Mouse (Mus musculus) embryonic facial prominence, embryonic 11.5 days (tissue): Measurements from ENCODE around the gene Mctp2. TPM values are rescaled to one million over a fixed set of nuclear protein-coding genes. Genes with fewer than 3 reads are reported as not detected.

Source experiments
- ATAC-seq: fragments of 200-750 bp; cut with Nextera tagmentation; replicated peaks from 2 replicates; pipeline ENCODE4 v1.8.0; 2017; ENCODE audit warnings: low read depth; ENCODE audit not compliant: insufficient number of reproducible peaks, low FRiP score, low TSS enrichment
- DNase-seq: peaks from one replicate; pipeline ENCODE4 v3.0.0-alpha.2; 2015; ENCODE audit warnings: low spot score
- H3K27ac ChIP-seq: fragments of 300-500 bp; sonication (generic); replicated peaks from 2 replicates; pipeline ENCODE4 v1.5.1; 2014; ENCODE audit warnings: mild to moderate bottlenecking, low read depth, low read length, control low read depth
- H3K27me3 ChIP-seq: fragments of 300-500 bp; sonication (generic); 2 replicates; pipeline ENCODE4 v1.6.1; 2014; ENCODE audit warnings: mild to moderate bottlenecking, low read length, moderate library complexity, mixed read lengths; ENCODE audit not compliant: control insufficient read depth, insufficient read depth
- H3K36me3 ChIP-seq: fragments of 300-500 bp; sonication (generic); replicated peaks from 2 replicates; pipeline ENCODE4 v1.6.1; 2014; ENCODE audit warnings: low read depth, mild to moderate bottlenecking, low read length, moderate library complexity, mixed read lengths; ENCODE audit not compliant: control insufficient read depth, insufficient read depth
- H3K4me1 ChIP-seq: fragments of 300-500 bp; sonication (generic); 2 replicates; pipeline ENCODE4 v1.6.1; 2014; ENCODE audit warnings: low read length, mixed read lengths; ENCODE audit not compliant: control insufficient read depth, insufficient read depth
- H3K4me2 ChIP-seq: fragments of 300-500 bp; sonication (generic); 2 replicates; pipeline ENCODE4 v1.6.1; 2014; ENCODE audit warnings: low read depth, mild to moderate bottlenecking, control low read depth, low read length, moderate library complexity
- H3K4me3 ChIP-seq: fragments of 300-500 bp; sonication (generic); 2 replicates; pipeline ENCODE4 v1.5.1; 2014; ENCODE audit warnings: low read depth, low read length, control low read depth
- H3K9ac ChIP-seq: fragments of 300-500 bp; sonication (generic); replicated peaks from 2 replicates; pipeline ENCODE4 v1.6.1; 2014; ENCODE audit warnings: mild to moderate bottlenecking, control low read depth, low read length
- H3K9me3 ChIP-seq: fragments of 300-500 bp; sonication (generic); replicated peaks from 2 replicates; pipeline ENCODE4 v1.6.1; 2016; ENCODE audit warnings: mild to moderate bottlenecking, low read length, inconsistent platforms, mixed read lengths; ENCODE audit not compliant: control insufficient read depth
- WGBS: fragments of 180-500 bp; shearing (Covaris S2); extraction: QIAGEN DNeasy Blood & Tissue Kit; methylation state at CpG from one replicate; pipeline ENCODE4 v1.1.7; 2014; 5-methylcytosine and 5-hydroxymethylcytosine counted together
- polyA plus RNA-seq: library from polyadenylated mRNA; unstranded; fragments of >200 nt; fragmentation: Nextera tagmentation; extraction: Ambion mirVana; gene quantifications from 2 replicates; pipeline ENCODE4 v1.2.1, GENCODE M21; 2014

Mctp2 gene
- polyA plus RNA-seq, 1 experiment from 2014 or later, result 0.52 TPM

- H3K4me3 ChIP-seq, result no peak overlapping the region
- WGBS, result 87% methylated on average over 3 of the region's 3 CpGs
- no peaks in the 10 kb centered on the region for H3K4me1 ChIP-seq
- H3K27me3 ChIP-seq, result no peaks in the 10 kb centered on the region
- ATAC-seq (no peak), DNase-seq (no peak)
- H3K4me2 ChIP-seq, result no peak overlapping the region
- H3K9ac ChIP-seq, result no peak overlapping the region
- no peak overlapping the region for H3K27ac ChIP-seq
- H3K36me3 ChIP-seq, result no peaks in the 10 kb centered on the region
- no peaks in the 10 kb centered on the region for H3K9me3 ChIP-seq
Observed at GRCm38 (mm10) chr7:72313908-72314307, 7.5 kb upstream of the Mctp2 start.

GRCm38 (mm10) chr7:72311582-72311981 is 5.2 kb upstream of the Mctp2 start:
- ATAC-seq (no peak), DNase-seq (no peak)
- H3K4me3 ChIP-seq, result no peak overlapping the region
- H3K4me1 ChIP-seq, result no peaks in the 10 kb centered on the region
- H3K27me3 ChIP-seq, result no peaks in the 10 kb centered on the region
- no peaks in the 10 kb centered on the region for H3K36me3 ChIP-seq
- no peak overlapping the region for H3K4me2 ChIP-seq
- no peak overlapping the region for H3K27ac ChIP-seq
- H3K9ac ChIP-seq, result no peak overlapping the region
- H3K9me3 ChIP-seq, result no peaks in the 10 kb centered on the region
- 60% methylated on average over 8 of the region's 8 CpGs for WGBS

- no peak for ATAC-seq
- peaks cover 5% of the 10 kb centered on the region for H3K27me3 ChIP-seq
- no peaks in the 10 kb centered on the region; the same call in 1 of the 2 replicates for H3K4me1 ChIP-seq
- DNase-seq, result no peak
- no peaks in the 10 kb centered on the region for H3K9me3 ChIP-seq
- no peak overlapping the region for H3K9ac ChIP-seq
- no peak overlapping the region for H3K4me2 ChIP-seq
- H3K4me3 ChIP-seq, result no peak overlapping the region
- H3K27ac ChIP-seq, result no peak overlapping the region
- WGBS, result 69% methylated on average over 5 of the region's 5 CpGs
- H3K36me3 ChIP-seq, result no peaks in the 10 kb centered on the region
Observed at GRCm38 (mm10) chr7:72308078-72308477, 1.7 kb upstream of the Mctp2 start.

- DNase-seq (no peak), ATAC-seq (no peak)
- Histone ChIP-seq H3K27me3 (peaks cover 5% of the 10 kb centered on the region), H3K9ac (no peak overlapping the region), H3K4me1 (no peaks in the 10 kb centered on the region; the same call in 1 of the 2 replicates), H3K27ac (no peak overlapping the region), H3K4me2 (peak overlapping the region; percentile 98), H3K4me3 (peak overlapping the region; percentile 54), H3K9me3 (no peaks in the 10 kb centered on the region), H3K36me3 (no peaks in the 10 kb centered on the region)
- WGBS, result 12% methylated on average over 7 of the region's 7 CpGs
Observed at GRCm38 (mm10) chr7:72306847-72307246, 439 bp upstream of the Mctp2 start.

GRCm38 (mm10) chr7:72305971-72306370 is 437 bp downstream of the Mctp2 start:
- H3K27ac ChIP-seq, result no peak overlapping the region
- 2% methylated on average over 14 of the region's 14 CpGs for WGBS
- ATAC-seq, result no peak
- H3K9me3 ChIP-seq, result no peaks in the 10 kb centered on the region
- DNase-seq, result peak; percentile 4
- H3K4me3 ChIP-seq, result peak overlapping the region; percentile 54
- H3K4me2 ChIP-seq, result peak overlapping the region; percentile 98
- no peaks in the 10 kb centered on the region for H3K36me3 ChIP-seq
- H3K4me1 ChIP-seq, result no peaks in the 10 kb centered on the region; the same call in 1 of the 2 replicates
- peak overlapping the region; percentile 32 for H3K9ac ChIP-seq
- H3K27me3 ChIP-seq, result peaks cover 5% of the 10 kb centered on the region

GRCm38 (mm10) chr7:72301667-72302066 is 4.7 kb downstream of the Mctp2 start:
- no peaks in the 10 kb centered on the region for H3K9me3 ChIP-seq
- DNase-seq (no peak), ATAC-seq (no peak)
- H3K36me3 ChIP-seq, result no peaks in the 10 kb centered on the region
- H3K27me3 ChIP-seq, result peaks cover 5% of the 10 kb centered on the region
- no peak overlapping the region for H3K9ac ChIP-seq
- 63% methylated on average over 4 of the region's 4 CpGs for WGBS
- H3K27ac ChIP-seq, result no peak overlapping the region
- H3K4me2 ChIP-seq, result no peak overlapping the region
- no peak overlapping the region for H3K4me3 ChIP-seq
- no peaks in the 10 kb centered on the region; the same call in 1 of the 2 replicates for H3K4me1 ChIP-seq

GRCm38 (mm10) chr7:72299726-72300125 is 6.7 kb downstream of the Mctp2 start:
- Histone ChIP-seq H3K4me3 (no peak overlapping the region), H3K27ac (no peak overlapping the region), H3K9ac (no peak overlapping the region), H3K9me3 (no peaks in the 10 kb centered on the region), H3K36me3 (no peaks in the 10 kb centered on the region), H3K4me1 (no peaks in the 10 kb centered on the region), H3K4me2 (no peak overlapping the region), H3K27me3 (no peaks in the 10 kb centered on the region)
- WGBS, result 85% methylated on average over 6 of the region's 6 CpGs
- no peak for DNase-seq
- ATAC-seq, result no peak

- Histone ChIP-seq H3K4me1 (no peaks in the 10 kb centered on the region), H3K27ac (no peak overlapping the region), H3K4me2 (no peak overlapping the region), H3K27me3 (no peaks in the 10 kb centered on the region), H3K4me3 (no peak overlapping the region), H3K9ac (no peak overlapping the region), H3K36me3 (no peaks in the 10 kb centered on the region), H3K9me3 (no peaks in the 10 kb centered on the region)
- DNase-seq, result no peak
- 89% methylated on average over 5 of the region's 5 CpGs for WGBS
- ATAC-seq, result no peak
Observed at GRCm38 (mm10) chr7:72297013-72297412, 9.4 kb downstream of the Mctp2 start.
